Mouse (Mus musculus) liver, embryonic 11.5 days (tissue): Measurements from ENCODE around the gene Scaf1. TPM values are rescaled to one million over a fixed set of nuclear protein-coding genes. Genes with fewer than 3 reads are reported as not detected.

Source experiments
- ATAC-seq: fragments of 200-750 bp; cut with Nextera tagmentation; replicated peaks from 2 replicates; pipeline ENCODE4 v1.8.0; 2017; ENCODE audit warnings: moderate number of reproducible peaks, mild to moderate bottlenecking, moderate TSS enrichment, moderate library complexity; ENCODE audit not compliant: low FRiP score
- DNase-seq: peaks from one replicate; pipeline ENCODE4 v3.0.0-alpha.2; 2017; ENCODE audit warnings: low spot score
- H3K27ac ChIP-seq: fragments of 300-500 bp; sonication (generic); 2 replicates; pipeline ENCODE4 v1.5.1; 2014; ENCODE audit warnings: mild to moderate bottlenecking, low read depth, low read length, control low read depth
- H3K27me3 ChIP-seq: fragments of 300-500 bp; sonication (generic); replicated peaks from 2 replicates; pipeline ENCODE4 v1.6.1; 2014; ENCODE audit warnings: low read length, mixed read lengths; ENCODE audit not compliant: control insufficient read depth, insufficient read depth
- H3K36me3 ChIP-seq: fragments of 300-500 bp; sonication (generic); 2 replicates; pipeline ENCODE4 v1.6.1; 2014; ENCODE audit warnings: mild to moderate bottlenecking, low read length, moderate library complexity, mixed read lengths; ENCODE audit not compliant: control insufficient read depth, insufficient read depth
- H3K4me1 ChIP-seq: fragments of 300-500 bp; sonication (generic); replicated peaks from 2 replicates; pipeline ENCODE4 v1.6.1; 2014; ENCODE audit warnings: low read length, mixed read lengths; ENCODE audit not compliant: control insufficient read depth, insufficient read depth
- H3K4me2 ChIP-seq: fragments of 300-500 bp; sonication (generic); 2 replicates; pipeline ENCODE4 v1.6.1; 2014; ENCODE audit warnings: mild to moderate bottlenecking, control low read depth, moderate library complexity
- H3K4me3 ChIP-seq: fragments of 300-500 bp; sonication (generic); 2 replicates; pipeline ENCODE4 v1.5.1; 2014; ENCODE audit warnings: low read depth, low read length, control low read depth
- H3K9ac ChIP-seq: fragments of 300-500 bp; sonication (generic); 2 replicates; pipeline ENCODE4 v1.6.1; 2014; ENCODE audit warnings: low read depth, low read length, control low read depth
- H3K9me3 ChIP-seq: fragments of 300-500 bp; sonication (generic); 2 replicates; pipeline ENCODE4 v1.6.1; 2016; ENCODE audit warnings: low read length, inconsistent platforms, mixed read lengths; ENCODE audit not compliant: control insufficient read depth
- WGBS: fragments of 180-500 bp; shearing (Covaris S2); extraction: QIAGEN DNeasy Blood & Tissue Kit; methylation state at CpG from one replicate; pipeline ENCODE4 v1.1.7; 2014; 5-methylcytosine and 5-hydroxymethylcytosine counted together
- polyA plus RNA-seq: library from polyadenylated mRNA; unstranded; fragments of >200 nt; fragmentation: Nextera tagmentation; extraction: Ambion mirVana; gene quantifications from 2 replicates; pipeline ENCODE4 v1.2.1, GENCODE M21; 2014

Gene Scaf1
- polyA plus RNA-seq, 1 experiment from 2014 or later = 40.1 TPM

DNA sequence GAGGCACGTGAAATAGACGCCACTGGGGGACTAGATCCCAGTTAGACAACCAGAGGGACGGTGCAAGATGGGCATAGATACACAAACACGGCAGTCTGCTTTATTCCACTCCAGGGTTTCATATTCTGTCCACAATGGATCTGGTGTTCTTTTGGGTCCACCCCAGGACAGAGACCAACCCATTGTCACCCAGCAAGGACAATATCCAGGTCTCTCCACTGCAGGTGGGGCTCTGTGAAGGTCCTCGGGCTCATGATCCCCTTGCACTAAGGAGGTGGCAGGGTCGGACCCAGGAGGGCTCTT is 41.1 kb downstream of the Scaf1 start:
- no peak overlapping the region for H3K9ac ChIP-seq
- H3K4me1 ChIP-seq = peaks cover 23% of the 10 kb centered on the region
- ATAC-seq = no peak
- H3K9me3 ChIP-seq = no peaks in the 10 kb centered on the region
- whole genome bisulfite sequencing = 23% methylated on average over 6 of the region's 6 CpGs
- 0 out of 2 replicates have a peak overlapping the region, but pooled peaks have one; percentile 17 for H3K4me3 ChIP-seq
- H3K27me3 ChIP-seq = no peaks in the 10 kb centered on the region
- no peak for DNase-seq
- H3K4me2 ChIP-seq = peak overlapping the region; percentile 75
- H3K27ac ChIP-seq = peak overlapping the region; percentile 74
- H3K36me3 ChIP-seq = peaks cover 40% of the 10 kb centered on the region

DNA sequence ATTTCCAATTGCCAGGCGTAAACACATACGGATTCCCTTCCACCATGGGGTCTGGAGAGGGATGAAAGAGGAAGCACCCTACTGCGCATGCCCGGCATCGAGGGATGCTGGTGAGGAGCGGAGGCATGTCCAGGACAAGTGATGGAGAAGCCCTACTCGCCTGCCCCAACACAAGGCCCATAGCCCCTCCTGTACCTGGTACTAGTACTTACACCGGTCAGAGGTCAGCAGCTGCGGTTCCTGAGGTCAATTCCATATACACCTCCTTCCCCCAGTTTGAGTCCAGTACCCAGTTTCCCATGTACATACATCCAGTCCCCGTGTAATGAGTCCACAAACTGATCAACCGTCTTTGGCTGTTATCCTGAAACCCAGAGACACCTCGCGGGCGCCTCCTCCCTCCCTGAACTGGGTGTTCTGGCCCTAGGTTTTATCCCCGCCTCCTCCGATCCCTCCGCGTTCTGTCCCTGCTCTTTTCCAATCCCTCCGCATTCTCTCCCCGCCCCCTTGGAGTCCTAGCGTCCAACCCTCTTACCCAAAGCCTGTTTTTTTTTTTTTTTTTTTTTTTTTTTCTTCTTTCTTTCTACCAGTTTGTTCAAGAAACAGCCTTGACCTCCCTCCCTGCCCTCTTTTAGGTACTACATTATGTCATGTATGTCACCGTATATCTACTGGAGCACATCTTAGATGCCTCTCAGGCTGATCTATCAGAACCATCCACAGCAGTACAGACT is 41.6 kb downstream of the Scaf1 start, which contains the start of gene Cpt1c:
TSS of gene Cpt1c (minus strand) at position 469 of the 734 bp plus-strand sequence.
- Histone ChIP-seq H3K9ac (peak within 1 kb of the TSS; percentile 52), H3K4me1 (peaks cover 23% of the 10 kb centered on the region)
- 4% methylated on average over 22 of the region's 22 CpGs for WGBS

DNA sequence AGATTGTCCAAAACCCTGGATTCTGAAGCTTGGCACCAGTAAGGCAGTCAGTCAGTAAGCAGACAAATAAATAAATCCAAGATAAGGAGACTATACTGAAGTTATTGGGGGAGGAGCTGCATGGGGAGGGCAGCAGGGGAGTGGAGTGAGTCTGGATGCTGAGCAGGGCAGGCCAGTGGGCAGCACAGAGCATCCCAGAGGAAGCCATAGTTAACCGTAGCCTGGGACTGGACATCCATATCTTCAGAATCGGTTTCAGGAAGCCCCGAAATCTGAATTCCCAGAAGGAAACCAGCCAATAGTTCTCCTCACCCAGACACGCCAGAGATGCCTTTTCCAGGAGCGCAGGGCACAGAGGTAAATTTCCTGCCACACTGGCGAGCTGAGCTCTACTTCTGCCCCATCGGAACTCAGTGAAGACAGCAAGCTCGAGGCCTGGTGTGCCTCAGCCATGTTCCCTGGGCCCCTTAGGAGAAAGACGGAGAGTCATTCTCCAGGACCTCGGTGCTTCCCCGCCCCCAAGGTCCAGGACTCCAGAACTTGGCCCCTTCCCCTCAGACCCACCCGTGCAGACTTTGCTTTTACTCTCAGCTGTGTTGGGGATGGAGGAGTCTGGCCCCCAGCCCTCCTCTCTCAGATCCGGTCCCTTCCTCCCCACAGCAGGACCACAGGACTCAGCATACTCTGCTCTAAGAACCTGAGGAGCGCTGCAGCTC is 42.6 kb downstream of the Scaf1 start:
- WGBS = 45% methylated on average over 14 of the region's 14 CpGs
- Histone ChIP-seq H3K4me2 (peak overlapping the region; percentile 75), H3K27me3 (no peaks in the 10 kb centered on the region), H3K36me3 (peaks cover 28% of the 10 kb centered on the region), H3K9me3 (no peaks in the 10 kb centered on the region), H3K9ac (peak overlapping the region; percentile 46), H3K4me1 (peaks cover 23% of the 10 kb centered on the region), H3K27ac (peak overlapping the region; percentile 74; the same call in 1 of the 2 replicates), H3K4me3 (peak overlapping the region; percentile 43)
- DNase-seq (no peak), ATAC-seq (no peak)

More for the DNA sequence above, 41.6 kb downstream of the Scaf1 start, which contains the start of gene Cpt1c:
- ATAC-seq (peak; percentile 64), DNase-seq (peak; percentile 81)
- Histone ChIP-seq H3K9me3 (no peaks in the 10 kb centered on the region), H3K27ac (peak within 1 kb of the TSS; percentile 74), H3K36me3 (peaks cover 38% of the 10 kb centered on the region), H3K27me3 (no peaks in the 10 kb centered on the region), H3K4me2 (peak within 1 kb of the TSS; percentile 75), H3K4me3 (peak within 1 kb of the TSS; percentile 43)

DNA sequence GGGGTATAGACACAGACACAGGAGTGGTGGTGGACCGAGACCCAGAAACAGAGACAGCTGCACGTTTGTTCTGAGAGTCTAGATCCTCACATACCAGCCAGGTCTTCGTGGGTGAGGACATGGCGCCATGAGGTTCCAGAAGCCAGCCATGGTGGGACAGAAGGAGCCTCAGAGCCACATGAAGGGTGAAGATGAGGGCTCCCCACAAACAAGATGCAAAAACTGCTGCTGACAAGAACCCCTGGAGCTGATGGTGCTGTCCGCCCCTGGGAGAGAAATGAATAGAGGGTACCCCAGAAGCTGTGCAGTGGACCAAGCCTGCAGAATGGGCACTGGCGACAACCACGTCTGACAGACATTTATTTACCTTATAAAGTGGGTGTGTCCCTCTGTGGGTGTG is 45.0 kb downstream of the Scaf1 start:
- H3K9ac ChIP-seq = 0 out of 2 replicates have a peak overlapping the region, but pooled peaks have one; percentile 6
- H3K36me3 ChIP-seq = peaks cover 7% of the 10 kb centered on the region; the same call in 1 of the 2 replicates
- no peaks in the 10 kb centered on the region for H3K27me3 ChIP-seq
- peak overlapping the region; percentile 47 for H3K4me3 ChIP-seq
- H3K27ac ChIP-seq = no peak overlapping the region
- peaks cover 23% of the 10 kb centered on the region for H3K4me1 ChIP-seq
- H3K9me3 ChIP-seq = no peaks in the 10 kb centered on the region
- 63% methylated on average over 7 of the region's 7 CpGs for WGBS
- DNase-seq (no peak), ATAC-seq (no peak)
- peak overlapping the region; percentile 66 for H3K4me2 ChIP-seq

DNA sequence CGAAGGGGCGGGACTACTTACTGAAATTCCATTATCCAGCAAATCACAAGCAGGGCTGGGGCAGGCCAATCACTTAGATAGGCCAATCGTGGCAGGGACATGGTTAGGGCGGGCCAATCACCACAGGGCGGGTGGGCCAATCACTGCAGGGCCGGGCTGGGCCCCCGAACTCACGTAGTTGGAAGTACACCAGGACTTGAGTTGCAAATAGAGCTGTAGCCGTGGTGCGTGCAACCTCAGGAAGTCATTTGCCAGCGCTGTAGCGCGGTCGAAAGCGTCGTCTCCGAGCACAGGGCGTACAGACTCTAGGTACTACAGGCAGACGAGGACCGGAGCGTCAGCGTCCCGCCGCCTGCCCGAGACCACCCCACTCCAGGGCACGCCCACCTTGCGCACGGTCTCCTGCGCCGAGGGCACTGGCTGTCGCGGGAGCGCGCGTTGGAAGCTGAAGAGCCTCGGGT is 45.9 kb downstream of the Scaf1 start:
- H3K9ac ChIP-seq = peak overlapping the region; percentile 6; the same call in 1 of the 2 replicates
- peaks cover 2% of the 10 kb centered on the region; the same call in 1 of the 2 replicates for H3K36me3 ChIP-seq
- H3K27ac ChIP-seq = no peak overlapping the region
- peak overlapping the region; percentile 47 for H3K4me3 ChIP-seq
- H3K4me2 ChIP-seq = peak overlapping the region; percentile 66
- H3K27me3 ChIP-seq = no peaks in the 10 kb centered on the region
- no peaks in the 10 kb centered on the region for H3K9me3 ChIP-seq
- under 1% methylated on average over 36 of the region's 36 CpGs for WGBS
- H3K4me1 ChIP-seq = peaks cover 22% of the 10 kb centered on the region
- ATAC-seq (peak; percentile 91), DNase-seq (peak; percentile 86)

DNA sequence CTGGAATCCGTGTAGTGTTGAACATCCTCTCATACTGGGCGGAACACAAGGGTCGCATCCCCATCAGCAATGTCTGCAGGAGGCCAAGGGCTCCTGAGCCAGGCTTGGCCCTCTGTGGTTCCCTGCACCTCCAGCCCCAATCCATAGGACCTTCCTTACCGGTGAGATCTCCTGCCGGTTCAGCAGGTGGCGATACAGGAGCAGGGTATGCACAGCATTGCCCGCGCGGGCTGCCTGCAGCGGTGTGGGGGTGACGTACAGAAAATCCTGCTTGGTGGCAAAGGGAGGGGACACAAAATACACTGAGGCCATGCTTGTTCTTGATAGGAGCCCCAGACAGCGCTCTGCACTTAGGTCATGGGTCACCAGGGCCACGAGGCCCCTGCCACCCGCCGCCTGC is 49.5 kb downstream of the Scaf1 start:
- H3K9ac ChIP-seq = no peak overlapping the region
- H3K27me3 ChIP-seq = no peaks in the 10 kb centered on the region
- WGBS = 56% methylated on average over 15 of the region's 15 CpGs
- ATAC-seq = no peak
- H3K4me3 ChIP-seq = no peak overlapping the region
- no peak for DNase-seq
- no peaks in the 10 kb centered on the region; the same call in 1 of the 2 replicates for H3K36me3 ChIP-seq
- H3K4me2 ChIP-seq = no peak overlapping the region
- peaks cover 11% of the 10 kb centered on the region for H3K4me1 ChIP-seq
- H3K27ac ChIP-seq = no peak overlapping the region
- no peaks in the 10 kb centered on the region for H3K9me3 ChIP-seq

DNA sequence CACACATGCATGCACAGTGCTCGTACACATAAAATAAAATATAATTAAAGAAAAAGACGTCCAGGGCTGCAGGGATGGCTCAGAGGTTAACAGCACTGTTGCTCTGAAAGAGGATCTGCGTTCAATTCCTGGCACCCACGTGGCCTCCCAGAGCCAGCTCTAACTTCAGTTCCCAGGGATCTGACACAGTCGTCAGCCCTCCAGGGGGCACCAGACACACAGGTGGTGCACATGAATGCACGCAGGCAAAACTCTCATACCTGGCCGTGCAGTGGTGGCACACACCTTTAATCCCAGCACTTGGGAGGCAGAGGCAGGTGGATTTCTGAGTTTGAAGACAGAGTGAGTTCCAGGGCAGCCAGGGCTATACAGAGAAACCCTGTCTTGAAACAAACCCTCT is 50.2 kb downstream of the Scaf1 start:
- DNase-seq (no peak), ATAC-seq (no peak)
- WGBS = 74% methylated on average over 7 of the region's 7 CpGs
- Histone ChIP-seq H3K27ac (no peak overlapping the region), H3K9me3 (no peaks in the 10 kb centered on the region), H3K27me3 (no peaks in the 10 kb centered on the region), H3K4me2 (no peak overlapping the region), H3K4me3 (no peak overlapping the region), H3K9ac (no peak overlapping the region), H3K4me1 (peaks cover 9% of the 10 kb centered on the region; the same call in 1 of the 2 replicates), H3K36me3 (no peaks in the 10 kb centered on the region; the same call in 1 of the 2 replicates)

DNA sequence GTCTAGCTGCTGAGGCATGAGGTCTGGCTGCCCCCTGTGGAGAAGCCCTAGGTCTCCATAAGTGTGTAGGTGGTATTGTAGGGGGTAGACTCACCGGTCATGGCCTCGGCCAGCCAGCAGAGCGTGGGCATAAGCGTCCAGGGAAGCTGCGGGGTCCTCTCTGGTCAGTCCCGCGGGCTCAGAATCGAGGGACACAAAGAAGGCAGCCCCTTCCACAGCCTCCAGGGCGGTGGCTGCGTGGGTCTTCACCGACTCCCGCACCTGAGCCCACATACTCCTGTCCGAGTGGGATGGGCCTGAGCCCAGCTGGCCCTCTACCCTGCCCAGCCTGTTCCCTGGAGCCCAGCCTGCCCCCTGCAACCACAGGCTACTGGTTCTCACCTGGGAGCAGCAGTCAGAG is 51.2 kb downstream of the Scaf1 start:
- H3K36me3 ChIP-seq = no peaks in the 10 kb centered on the region; the same call in 1 of the 2 replicates
- no peaks in the 10 kb centered on the region for H3K27me3 ChIP-seq
- no peak overlapping the region for H3K4me2 ChIP-seq
- ATAC-seq (no peak), DNase-seq (no peak)
- 88% methylated on average over 13 of the region's 13 CpGs for WGBS
- peaks cover 6% of the 10 kb centered on the region; the same call in 1 of the 2 replicates for H3K4me1 ChIP-seq
- H3K9ac ChIP-seq = no peak overlapping the region
- H3K9me3 ChIP-seq = no peaks in the 10 kb centered on the region
- H3K4me3 ChIP-seq = no peak overlapping the region
- H3K27ac ChIP-seq = no peak overlapping the region
